ENCODE assay signal across 1 mouse cellular context in the genomic region with DNA sequence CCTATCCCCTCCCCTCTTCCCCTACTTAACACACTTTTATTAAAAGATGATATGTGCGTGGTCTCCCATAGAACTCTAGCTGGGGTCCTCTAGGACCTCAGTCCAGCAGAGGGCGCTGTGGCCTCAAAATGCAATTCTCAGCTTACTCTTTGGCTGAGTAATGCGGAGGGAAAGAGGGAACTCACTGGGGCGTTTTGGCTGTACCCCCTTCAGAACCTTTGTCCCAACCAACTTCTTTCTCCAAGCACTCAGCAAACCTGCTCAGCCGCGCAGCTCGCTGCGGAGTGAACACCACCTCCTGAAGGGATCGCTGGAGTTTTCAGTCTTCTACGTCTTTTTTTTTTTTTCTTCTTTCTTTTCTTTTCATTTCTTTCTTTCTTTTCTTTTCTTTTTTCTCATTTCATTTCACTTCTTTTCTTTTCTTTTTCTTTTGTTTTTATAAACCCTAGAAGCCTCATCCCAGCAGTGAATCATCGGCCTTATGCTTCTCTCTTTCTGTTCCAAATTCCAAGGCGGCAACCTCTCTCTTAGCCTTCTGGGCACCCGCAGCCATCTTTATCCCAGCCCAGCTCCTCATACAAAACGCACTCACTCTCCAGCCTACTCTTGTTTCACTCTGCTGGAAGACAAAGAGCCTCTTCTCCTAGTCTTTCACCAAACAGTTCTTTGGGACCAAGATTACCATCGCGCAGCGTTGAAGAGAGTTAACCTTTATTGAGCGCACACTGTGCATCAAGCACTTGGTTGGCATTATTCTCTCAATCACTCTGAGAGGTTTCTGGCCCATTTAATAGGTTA.
TF ChIP-seq lines count a peak whose summit lies in the region.

No protein-coding gene starts in this region.

TF ChIP-seq in CH12.LX, 34 proteins besides CTCF, POLR2A, EP300 and RAD21:
- TF ChIP-seq IRF4 (IDR thresholded peaks at IDR 0.05; ENCODE audit: low read depth, low read length) (peak; percentile 56; the same call in 1 of the 2 replicates), ZC3H11A (IDR thresholded peaks at IDR 0.05; ENCODE audit: low read depth, low read length) (peak; percentile 43; the same call in 1 of the 2 replicates), MAFK (IDR thresholded peaks at IDR 0.05; ENCODE audit: insufficient replicate concordance, low read length) (0 out of 2 replicates have a peak, but pooled peaks have one; percentile 14), E2F4 (IDR thresholded peaks at IDR 0.05; ENCODE audit: insufficient replicate concordance, low read depth, low read length) (0 out of 2 replicates have a peak, but pooled peaks have one; percentile 12), NRF1 (IDR thresholded peaks at IDR 0.05; ENCODE audit: low read depth, low read length) (no peak), SMC3 (IDR thresholded peaks at IDR 0.05; ENCODE audit: low read depth, low read length) (peak; percentile 89), NELFE (IDR thresholded peaks at IDR 0.05; ENCODE audit: low read depth, low read length) (0 out of 2 replicates have a peak, but pooled peaks have one; percentile 28), ZMIZ1 (IDR thresholded peaks at IDR 0.05; ENCODE audit: low read depth, low read length) (no peak), USF1 (IDR thresholded peaks at IDR 0.05; ENCODE audit: low read depth, low read length) (no peak), JUND (conservative IDR thresholded peaks at IDR 0.05; ENCODE audit: low read depth, low read length) (peak; percentile 27; the same call in 1 of the 2 replicates), MEF2A (IDR thresholded peaks at IDR 0.05; ENCODE audit: borderline replicate concordance, low read depth, low read length) (0 out of 2 replicates have a peak, but pooled peaks have one; percentile 31)
